Mouse (Mus musculus): Measurements from ENCODE around the gene Tlnrd1. TPM values are rescaled to one million over a fixed set of nuclear protein-coding genes. Genes with fewer than 3 reads are reported as not detected.

Tlnrd1 gene
- polyA plus RNA-seq (2014; fragmentation: Illumina TruSeq; extraction: RNeasy Lipid Tissue Mini Kit (QIAGEN cat#74804); ENCODE audit: low read depth, low replicate concordance) = 1.5 TPM

DNA sequence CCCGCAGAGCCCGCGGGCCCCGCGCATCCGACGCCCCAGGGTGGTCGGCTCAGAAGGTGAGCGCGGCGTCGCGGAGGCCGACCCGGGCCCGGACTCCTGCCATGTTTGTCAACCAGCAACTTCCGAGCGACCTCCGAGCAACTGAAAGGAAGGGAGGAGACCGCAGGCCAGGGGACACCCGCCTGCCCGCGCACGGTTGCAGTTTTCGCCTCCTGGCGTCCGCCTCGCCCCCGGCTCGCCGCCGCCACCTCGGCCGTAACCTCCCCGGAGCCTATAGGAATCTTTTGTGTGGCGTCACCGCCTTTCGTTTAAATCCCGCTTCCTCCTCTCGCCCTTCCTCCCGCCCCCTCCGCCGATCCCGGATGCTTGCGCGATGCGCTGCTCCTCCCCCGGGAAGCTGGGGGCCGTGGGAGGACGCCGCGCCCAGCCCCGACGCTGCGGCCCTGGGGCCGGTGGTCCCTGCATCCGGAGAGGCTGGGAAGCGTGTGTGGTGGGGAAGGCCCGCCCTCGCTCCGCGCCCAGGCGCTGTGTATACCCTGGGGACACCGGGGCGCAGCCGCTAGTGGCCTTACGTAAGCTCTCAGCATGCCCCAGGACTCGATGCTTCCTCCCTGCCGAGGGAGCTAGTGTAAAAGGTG, at the start of gene Tlnrd1, which contains the start of gene Mesd:
Gene Tlnrd1, minus strand, starts transcription at position 285 of the 638 bp plus-strand sequence.
Gene Mesd, plus strand, starts transcription at position 446 of the 638 bp plus-strand sequence.

Other genes starting within 250 kb of the Tlnrd1 start
- gene Il16, start 138.6 kb downstream of the Tlnrd1 start, polyA plus RNA-seq (2014; fragmentation: Illumina TruSeq; extraction: RNeasy Lipid Tissue Mini Kit (QIAGEN cat#74804); ENCODE audit: low read depth, low replicate concordance) = 0.45 TPM
- not detected for gene Cfap161, start 89.4 kb downstream of the Tlnrd1 start, polyA plus RNA-seq (2014; fragmentation: Illumina TruSeq; extraction: RNeasy Lipid Tissue Mini Kit (QIAGEN cat#74804); ENCODE audit: low read depth, low replicate concordance)
- 12.6 TPM for gene Mesd, start 161 bp upstream of the Tlnrd1 start, polyA plus RNA-seq (2014; fragmentation: Illumina TruSeq; extraction: RNeasy Lipid Tissue Mini Kit (QIAGEN cat#74804); ENCODE audit: low read depth, low replicate concordance)
- not detected for gene Cemip, start 202.2 kb upstream of the Tlnrd1 start, polyA plus RNA-seq (2014; fragmentation: Illumina TruSeq; extraction: RNeasy Lipid Tissue Mini Kit (QIAGEN cat#74804); ENCODE audit: low read depth, low replicate concordance)

Data from liver, adult 10 weeks (tissue).